Mouse (Mus musculus): ENCODE results near the gene Il17rd.

DNA sequence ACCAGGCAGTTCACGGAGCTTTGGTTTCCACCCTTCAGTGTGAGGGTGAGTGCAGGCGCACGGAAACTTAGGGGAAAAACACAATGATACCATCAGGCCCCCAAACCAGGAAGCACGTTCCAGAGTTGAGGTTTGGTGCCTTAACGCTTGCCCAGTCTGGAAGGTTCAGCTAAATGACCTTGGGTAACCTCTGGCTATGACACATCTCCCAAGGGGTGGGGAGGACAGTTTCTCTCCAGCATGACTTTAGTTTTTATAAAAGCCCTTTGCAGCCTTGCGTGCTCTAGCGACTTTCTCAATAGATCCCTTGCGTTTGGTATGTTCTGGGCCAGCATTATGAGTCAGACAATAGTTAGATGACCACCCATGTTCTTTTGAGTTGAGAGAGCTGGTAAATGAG, 84.8 kb downstream of the Il17rd start:
- TF ChIP-seq CTCF (IDR thresholded peaks at IDR 0.05 in 2 of 3, conservative IDR thresholded peaks at IDR 0.05 in 1 of 3; ENCODE audit: control insufficient read depth in 1 of 3, insufficient read depth in 1 of 3, low read depth in 2 of 3, low read length in 3 of 3, poor library complexity in 1 of 3, severe bottlenecking in 1 of 3): no peak
- TF ChIP-seq POLR2AphosphoS2 (IDR thresholded peaks at IDR 0.05; ENCODE audit: low read length): no peak
- no peak for TF ChIP-seq POLR2A (IDR thresholded peaks at IDR 0.05; ENCODE audit: control insufficient read depth in 1 of 2, insufficient read depth in 1 of 2, low read depth in 1 of 2, low read length in 2 of 2, poor library complexity in 1 of 2)
